Mouse (Mus musculus): ENCODE results near the gene Sp3.
"Not testable (repeated sequence)": the region's sequence is repeated elsewhere in the genome, so short reads cannot be mapped to it uniquely, and the experiment has no call there.

Sp3 gene

DNA sequence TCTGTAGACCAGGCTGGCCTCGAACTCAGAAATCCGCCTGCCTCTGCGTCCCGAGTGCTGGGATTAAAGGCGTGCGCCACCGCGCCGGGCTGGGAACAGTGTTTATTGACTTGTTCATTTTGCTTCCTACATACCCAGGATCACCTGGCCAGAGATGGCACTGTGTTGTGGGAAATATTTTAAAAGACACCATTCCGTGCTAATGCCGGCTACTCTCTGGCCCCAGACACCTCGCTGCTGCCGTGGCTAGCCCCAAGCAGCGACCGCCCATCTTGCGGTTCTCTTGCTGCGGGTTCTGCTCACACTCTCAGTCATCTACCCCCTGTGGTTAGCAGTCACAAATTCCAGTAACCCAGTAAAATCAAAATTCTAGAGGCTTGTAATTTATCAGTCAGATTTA, 12.3 kb upstream of the Sp3 start:
- no peak for DNase-seq (ENCODE audit: low read depth, low spot score)

DNA sequence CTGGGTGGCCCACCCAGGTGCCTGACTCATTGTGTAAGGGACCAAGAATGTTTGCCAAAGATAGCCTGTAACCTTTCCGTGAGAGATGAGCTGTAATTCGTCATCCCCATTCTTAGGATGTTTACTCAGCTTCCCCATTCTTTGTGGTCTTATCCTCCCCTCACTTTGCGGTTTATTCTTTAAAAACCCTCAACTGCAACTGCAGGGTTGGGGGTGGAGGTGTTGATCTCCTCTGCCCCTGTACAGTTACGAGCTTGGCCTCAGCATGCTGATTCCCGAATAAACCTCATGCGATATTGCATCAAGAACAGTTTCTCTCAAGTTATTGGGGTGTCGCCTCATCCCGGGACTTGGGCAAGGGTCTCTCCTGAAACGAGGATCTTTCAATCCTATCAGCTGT, 8.7 kb upstream of the Sp3 start:
- DNase-seq (ENCODE audit: low read depth, low spot score), result not testable (repeated sequence)

DNA sequence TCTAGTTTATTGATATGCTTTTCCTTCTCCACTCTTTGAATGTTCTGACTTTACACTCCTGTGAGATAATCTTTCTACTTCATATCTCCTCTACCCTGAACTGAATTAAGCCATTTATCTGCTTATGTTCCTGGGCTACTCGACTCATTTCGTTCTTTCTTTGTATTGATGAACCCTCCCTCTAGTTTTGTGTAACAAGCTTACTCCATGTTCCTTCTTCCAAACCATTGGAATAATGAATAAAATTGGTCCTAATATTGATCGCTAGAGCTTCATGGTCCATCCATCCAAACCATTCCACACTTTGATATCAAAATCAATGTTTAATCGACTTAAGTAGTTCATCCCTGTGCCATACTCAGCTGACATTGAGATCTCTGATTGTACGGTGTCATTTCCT, 6.4 kb upstream of the Sp3 start, which contains the start of gene Gm11084:
TSS of gene Gm11084 (minus strand) at position 101 of the 400 bp plus-strand sequence.
- no peak for DNase-seq (ENCODE audit: low read depth, low spot score)

DNA sequence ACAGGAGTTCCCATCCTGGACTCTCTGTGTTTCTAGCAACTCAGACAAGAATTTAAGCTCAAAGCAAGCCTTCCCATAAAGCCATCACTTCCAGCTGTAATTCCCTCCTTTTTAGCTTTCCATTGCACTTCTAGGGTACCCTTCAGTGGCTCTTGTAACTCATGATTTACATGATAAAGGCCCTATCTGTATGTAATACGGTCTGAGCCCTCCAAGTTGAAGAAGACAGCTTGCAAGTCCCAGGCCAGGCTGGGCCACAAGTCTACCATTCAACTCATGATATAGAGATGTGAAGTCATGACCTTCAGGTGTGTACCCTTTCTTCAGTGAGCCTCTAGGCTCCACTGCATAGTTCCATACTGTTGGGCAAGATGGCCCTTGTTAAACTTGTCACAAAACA, 5.3 kb upstream of the Sp3 start:
- no peak for DNase-seq (ENCODE audit: low read depth, low spot score)

DNA sequence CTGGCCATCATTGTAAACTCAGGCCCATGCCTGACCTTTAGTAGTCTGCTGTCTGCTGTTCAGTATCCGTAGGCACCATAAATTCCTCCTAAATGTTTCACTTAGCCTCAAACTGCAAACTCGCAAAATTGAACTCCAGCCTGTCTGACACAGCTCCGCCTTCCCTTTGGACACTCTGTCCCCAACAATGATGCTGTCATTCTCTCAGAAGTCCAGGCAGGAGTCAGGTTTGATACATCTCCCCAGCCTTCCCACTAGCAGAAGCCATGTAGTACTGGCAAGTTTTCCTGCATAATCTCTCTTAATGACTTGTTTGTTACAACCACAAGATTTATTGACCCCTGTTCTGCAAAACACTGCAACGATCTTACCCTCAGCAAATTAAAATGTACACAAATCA, 4.6 kb upstream of the Sp3 start:
- DNase-seq (ENCODE audit: low read depth, low spot score), result no peak

DNA sequence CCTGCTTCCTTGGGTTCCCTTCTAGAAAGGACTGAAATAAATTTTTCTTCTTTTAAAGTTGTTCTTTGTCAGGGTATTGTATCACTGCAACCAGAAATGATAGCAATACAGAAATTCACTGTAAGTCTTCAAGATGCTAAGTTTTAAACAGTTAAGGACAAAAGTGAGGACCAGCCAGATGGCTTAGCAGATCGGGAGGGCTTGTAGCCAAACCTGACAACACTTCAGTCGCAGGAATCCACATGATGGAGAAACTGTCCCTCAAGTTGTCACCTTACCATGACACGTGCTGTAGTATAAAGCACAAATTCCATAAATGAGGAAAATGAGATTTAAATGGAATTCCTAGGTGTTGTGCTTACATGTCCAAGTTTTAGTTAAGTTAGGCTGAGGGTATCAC, 3.0 kb upstream of the Sp3 start:
- no peak for DNase-seq (ENCODE audit: low read depth, low spot score)

DNA sequence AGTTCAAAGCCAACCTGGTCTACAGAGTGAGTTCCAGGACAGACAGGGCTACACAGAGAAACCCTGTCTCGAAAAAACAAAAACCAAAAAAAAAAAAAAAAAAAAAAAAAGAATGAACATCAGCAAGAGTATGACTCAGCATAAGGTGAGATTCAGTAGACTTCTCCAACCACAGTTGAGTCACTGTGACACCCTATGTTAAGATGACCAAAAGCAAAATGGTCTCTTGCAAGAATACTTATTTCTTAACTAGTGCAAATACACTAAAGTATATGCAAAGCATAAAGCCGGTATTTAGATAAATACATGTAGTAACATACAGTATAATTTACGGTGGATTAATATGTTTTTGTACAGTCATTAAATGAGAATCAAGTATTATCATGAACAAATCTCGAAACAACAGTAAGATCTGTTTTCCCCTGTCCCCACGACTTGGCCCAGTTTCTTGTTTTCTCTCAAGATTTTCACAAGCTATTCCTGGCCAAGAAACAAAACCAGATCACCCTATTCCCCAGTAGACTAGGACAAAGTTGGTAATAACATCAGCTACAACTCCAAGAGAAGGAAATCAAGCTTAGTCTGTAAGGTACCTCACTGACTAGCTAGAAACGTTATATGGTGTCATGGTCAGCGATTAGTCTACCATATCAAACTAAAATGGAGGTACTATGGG, 2.0 kb upstream of the Sp3 start:
- DNase-seq (ENCODE audit: low read depth, low spot score), result no peak

DNA sequence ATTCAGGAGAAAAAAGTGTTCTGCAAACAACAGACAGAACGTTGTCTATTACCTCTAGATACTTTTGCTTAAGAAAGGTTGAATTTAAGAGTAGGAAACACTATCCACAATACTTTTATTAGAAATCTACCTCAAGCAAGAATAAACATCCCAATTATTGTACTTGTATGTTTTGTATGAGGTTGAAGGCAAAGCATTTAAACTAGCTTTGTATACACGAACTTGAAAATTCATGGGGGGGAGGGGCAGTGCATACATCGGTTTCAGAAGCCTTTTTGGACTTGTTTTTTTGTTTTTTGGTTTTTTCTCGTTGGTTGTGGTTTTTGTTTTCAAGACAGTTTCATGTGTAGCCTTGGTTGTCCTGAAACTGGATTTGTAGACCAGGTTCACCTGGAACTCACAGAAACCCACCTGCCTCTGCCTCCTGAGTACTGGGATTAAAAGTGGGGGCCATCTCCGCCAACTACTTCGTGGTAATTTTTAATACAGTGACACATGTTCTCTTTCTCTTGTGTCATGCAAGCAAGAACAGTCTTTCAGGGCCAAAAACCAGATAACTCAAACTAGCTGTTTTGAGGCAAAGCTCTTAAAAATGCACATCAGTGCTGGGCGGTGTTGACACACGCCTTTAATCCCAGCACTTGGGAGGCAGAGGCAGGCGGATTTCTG, 1.3 kb upstream of the Sp3 start:
- DNase-seq (ENCODE audit: low read depth, low spot score), result no peak

DNA sequence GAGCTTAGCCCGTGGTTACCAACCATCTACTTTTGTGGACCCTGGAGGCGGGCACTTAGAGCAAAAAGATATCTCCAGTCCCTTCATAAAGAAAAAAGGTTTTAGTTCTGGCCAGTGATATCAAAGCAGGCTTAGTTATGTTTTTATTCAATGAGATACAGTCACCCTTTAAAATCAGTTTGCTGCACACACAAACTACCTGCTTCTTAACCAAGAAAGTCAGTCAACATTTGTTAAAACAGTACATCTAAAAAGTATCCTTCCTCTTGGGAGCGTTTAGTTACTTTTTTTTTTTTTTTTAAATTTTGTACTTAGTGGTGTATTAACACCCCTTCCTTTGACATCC, 802 bp upstream of the Sp3 start:
- no peak for DNase-seq (ENCODE audit: low read depth, low spot score)

DNA sequence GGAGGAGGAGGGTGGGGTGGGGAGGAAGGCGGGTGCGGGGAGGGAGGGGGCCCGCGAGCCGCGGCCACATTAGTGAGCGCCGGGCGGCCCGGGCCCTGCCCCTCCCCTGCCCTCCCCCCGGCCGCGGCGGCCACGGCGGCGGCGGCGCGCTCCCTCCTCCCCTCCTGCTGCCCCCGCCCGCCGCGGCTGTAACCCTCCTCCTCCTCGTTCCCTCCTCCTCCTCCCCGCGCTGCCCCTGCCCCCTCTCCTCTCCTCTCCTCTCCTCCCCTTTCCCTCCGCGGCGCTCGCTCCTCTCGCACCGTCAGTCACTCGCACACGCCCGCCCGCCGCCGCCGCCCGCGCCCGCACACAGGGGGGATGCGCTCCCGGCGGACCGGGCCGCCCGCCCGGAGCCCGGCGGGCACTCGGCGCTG, 581 bp downstream of the Sp3 start:
- DNase-seq (ENCODE audit: low read depth, low spot score), result peak; percentile 79

DNA sequence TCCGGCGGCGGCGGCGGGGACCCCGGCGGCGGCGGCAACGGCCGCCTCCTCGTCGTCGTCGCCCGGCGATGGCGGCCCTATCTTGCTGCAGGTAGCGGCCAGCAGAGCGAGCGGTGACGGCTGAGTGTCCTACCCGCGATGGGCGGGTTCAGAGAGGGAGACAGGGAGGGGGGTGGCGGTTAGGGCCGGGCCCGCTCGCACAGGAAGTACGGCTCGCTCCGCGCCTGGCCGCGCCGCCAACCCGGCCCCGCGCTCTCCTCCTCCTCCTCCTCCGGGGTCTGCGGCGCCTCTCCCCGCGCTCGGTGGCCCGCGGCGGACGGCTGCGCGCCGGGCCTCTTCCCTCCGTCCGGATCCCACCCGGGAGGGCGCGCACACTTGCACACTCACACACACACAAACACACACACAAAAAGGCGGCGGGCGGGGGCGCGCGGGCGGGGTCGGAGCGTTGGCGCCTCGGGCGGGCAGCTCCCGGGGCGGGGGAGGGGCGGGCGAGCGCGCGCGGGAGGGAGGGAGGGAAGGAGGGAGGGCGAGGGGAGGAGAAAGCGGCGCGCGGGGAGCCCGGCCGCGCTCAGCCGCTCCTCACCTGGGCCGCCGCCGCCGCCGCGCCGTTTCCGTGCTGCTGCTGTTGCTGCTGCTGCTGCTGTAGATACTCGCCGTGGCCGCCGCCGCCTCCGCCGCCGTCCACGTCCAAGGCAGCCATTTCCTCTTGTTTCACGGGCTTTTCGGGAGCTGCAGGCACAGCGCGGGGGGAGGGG, 1.2 kb downstream of the Sp3 start:
- DNase-seq (ENCODE audit: low read depth, low spot score), result peak; percentile 78

DNA sequence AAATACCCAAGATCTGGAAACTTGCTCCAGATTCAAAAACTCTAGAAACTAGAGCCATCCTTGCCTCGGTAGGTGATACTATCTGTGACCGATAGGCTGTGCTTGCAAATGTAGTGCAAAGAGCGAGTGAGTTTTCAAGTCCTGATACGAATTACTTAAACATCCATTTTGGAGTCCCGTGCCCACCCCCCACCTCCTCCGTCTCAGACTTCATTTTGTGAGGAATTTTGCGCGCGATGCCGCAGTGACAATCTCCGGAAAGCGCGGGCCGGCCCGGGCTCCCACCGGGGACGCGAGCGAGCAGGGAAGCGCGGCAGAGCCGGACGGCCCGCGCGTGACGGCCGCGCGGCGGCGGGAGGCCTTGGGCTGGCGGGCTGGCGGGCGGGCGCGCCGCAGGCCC, 1.8 kb downstream of the Sp3 start:
- peak; percentile 74 for DNase-seq (ENCODE audit: low read depth, low spot score)

DNA sequence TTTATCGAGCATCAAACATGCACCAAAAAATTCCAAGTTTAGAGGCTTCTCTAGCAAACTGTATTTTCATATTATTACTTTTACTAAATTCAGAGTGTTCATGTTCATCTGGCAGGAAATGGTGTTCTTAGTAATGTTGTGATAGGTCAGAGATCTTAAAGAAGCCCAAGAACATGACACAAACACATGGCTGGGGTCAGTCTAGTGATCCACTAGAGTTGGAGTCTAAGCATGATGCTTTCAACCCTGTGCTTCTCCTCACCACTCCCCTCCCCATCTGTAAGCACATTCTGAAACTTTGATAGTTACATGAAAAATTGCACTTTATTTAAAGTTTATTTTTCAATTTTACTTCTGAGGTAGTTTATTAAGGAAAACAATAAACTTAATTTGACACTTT, 3.0 kb downstream of the Sp3 start:
- DNase-seq (ENCODE audit: low read depth, low spot score), result no peak

DNA sequence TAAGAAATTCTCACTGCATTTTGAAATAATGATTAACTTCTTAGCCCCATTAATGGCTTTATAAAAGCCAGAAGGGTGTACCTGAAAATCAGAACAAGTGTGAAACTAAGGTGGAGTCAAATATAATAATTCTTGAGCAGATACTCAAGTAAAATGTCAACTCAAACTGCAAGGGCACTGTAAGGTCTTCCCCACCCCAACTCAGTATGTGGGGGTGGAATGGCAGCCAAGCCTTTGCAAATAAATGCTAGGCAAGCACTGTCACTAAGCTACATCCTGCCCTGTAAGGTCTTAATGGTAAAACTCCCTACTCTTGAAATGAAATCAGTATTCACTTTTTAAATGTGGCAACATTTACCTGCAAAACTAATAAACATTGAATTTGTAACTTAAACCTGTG, 4.2 kb downstream of the Sp3 start:
- DNase-seq (ENCODE audit: low read depth, low spot score), result no peak

DNA sequence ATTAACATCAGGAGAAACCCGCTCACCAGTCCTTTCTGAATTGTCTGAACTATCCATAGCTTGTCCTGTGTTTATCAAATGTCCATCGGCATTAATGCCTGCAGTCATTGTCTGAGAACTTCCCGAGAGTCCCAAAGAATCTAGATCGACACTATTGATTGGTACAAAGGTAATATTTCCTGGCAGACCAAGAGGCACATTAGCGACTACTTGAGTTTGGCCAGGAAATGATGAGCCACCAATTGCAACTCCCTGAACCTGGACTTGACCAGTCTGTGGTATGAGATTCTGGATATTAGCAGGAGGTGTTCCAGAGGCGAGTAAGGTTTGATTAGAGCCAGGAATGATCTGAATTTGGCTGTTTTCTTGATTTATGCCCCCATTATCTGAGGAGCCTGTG, 9.4 kb downstream of the Sp3 start:
- no peak for DNase-seq (ENCODE audit: low read depth, low spot score)

DNA sequence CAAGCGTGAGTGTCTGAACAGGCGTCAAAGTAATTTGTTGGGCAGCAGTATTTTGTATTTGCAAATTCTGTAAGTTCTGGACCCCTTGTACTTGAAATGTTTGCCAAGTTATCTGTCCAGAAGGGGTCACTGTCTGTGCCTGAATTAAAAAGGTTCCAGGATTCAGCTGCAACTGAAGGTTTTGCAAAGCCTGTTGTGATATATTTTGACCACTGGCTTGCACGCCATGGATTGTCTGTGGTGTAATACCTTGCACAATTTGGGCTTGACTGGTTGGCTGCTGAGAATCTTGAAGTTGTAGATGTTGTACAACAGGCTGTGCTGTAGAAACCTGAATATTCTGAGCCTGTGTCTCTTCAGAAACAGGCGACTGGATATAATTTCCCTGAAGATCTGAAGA, 9.9 kb downstream of the Sp3 start:
- DNase-seq (ENCODE audit: low read depth, low spot score), result no peak

DNA sequence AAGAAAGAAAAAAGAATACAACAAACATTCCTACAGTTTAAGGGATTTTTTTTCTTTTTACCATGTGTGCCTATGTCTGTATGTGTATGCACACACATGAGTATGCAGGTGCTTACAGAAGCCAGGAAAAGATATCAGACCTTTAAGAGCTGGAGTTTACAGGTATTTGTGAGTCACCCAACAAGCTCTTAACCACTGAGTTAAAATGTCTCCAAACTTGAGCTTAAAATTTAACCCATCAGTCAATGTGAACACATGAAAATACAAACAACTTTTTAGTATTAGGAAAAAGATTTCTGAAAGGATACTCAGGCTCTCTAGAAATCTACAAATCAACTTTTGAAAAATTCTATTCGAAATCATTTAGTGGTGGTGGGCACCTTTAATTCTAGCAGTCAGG, 11.7 kb downstream of the Sp3 start:
- DNase-seq (ENCODE audit: low read depth, low spot score), result no peak

DNA sequence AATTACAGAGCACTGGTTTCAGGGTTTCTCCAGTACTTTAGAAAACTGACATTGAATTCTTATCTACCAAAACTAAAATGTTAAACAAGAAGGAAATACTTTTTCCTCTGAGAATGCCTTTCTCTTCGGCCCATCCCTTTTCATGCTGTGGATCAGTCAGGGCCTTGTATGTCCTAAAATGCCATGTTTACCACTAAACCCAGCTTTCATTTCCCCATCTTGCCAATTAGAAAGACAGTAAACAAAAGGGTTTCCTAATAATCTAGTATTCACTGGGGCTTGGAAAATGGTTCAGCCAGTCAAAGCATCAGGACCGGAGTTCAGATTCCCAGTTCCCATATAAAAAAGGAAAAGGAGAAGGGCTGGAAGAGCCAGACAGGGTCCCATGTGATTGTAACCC, 14.8 kb downstream of the Sp3 start:
- no peak for DNase-seq (ENCODE audit: low read depth, low spot score)

DNA sequence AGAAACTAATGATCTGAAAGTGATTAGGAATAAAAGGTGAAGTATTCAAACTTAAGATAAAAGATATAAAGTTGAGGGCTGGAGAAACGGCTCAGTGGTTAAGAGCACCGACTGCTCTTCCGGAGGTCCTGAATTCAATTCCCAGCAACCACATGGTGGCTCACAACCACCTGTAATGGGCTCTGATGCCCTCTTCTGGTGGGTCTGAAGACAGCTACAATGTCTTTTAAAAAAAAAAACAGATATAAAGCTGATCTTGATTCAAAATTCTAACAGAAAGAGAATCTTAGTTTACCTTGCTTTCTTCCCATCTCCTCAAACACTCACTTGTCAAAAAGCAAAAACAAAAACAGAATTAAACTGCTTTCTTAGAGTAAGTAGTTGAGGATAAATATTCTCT, 23.8 kb downstream of the Sp3 start:
- DNase-seq (ENCODE audit: low read depth, low spot score), result no peak

DNA sequence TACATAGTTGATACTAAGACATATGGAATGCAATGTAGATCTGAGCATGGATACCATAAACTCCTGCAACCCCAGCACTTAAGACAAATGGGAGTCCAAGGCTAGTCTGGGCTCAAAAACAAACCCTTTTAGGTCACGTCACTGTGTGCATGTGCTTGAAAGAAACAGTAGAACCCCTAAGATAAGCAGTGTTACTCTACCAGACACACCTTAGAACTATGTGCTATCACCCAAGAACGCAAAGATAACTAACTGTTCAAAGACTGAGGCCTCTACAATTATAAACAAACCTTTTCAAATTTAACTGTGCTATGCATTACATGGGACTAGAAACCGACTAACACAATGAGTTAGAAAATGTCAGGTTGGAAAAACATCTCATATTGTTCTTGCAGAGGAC, 27.3 kb downstream of the Sp3 start:
- no peak for DNase-seq (ENCODE audit: low read depth, low spot score)

DNA sequence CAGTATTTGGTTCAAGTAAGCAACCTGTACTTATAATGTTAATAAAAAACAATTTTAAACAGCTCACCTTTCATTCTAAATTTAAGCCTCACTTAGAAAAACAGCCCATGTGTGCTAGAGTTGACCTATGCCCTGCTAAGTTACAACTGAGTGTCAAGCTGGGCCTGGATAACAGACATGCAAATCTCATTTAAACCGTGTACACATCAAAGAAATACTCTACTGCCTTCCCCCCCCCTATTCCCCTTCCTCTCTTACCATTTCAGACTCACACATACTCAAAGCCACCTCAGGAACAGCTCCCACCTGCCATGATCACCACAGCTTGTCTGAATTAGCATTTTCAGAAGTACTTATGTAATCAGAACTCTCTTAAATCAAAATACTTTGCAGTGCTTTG, 44.3 kb downstream of the Sp3 start:
- DNase-seq (ENCODE audit: low read depth, low spot score), result peak; percentile 69

DNA sequence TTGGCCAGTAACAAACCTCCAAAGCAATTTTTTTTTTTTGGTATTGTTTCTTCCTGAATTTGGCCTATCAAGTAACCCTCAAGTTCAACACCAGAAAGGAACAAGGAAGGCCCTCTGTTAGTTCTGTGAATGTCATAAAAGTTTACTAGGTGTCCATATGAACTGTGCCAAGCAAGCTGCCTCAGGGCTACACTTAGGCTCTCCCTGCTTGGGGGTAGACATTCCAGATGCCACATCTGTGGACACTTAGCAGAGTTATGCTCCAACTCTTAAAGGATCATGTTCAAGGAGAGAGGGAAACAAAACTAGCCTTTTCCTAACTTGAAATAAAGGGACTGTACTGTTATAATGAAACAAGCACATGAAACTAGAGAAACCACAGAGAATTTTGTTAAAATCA, 48.1 kb downstream of the Sp3 start:
- peak; percentile 87 for DNase-seq (ENCODE audit: low read depth, low spot score)

DNA sequence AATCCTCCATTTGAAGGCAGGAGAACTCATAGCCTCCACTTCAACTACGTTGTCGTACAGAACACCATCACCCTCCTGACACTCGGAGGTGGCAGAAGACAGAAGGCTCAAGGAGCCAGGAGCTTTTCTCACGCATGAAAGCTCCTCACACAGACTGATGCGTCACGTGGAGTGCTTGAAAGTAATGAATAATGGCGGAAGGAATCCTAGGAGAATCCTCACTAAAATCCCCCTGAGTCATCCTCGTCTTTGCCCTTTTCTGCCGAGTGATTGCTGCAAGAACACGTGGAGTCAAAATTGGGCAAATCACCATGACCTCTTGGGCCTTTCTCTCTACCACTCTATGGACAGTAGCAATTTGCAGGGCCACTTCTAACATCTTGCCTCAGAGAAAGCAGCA, 55.3 kb downstream of the Sp3 start:
- DNase-seq (ENCODE audit: low read depth, low spot score), result no peak

All from forelimb bud, embryonic 11.5 days (tissue).